Comparison of ENCODE assay signal across 26 mouse cellular contexts in the genomic region with DNA sequence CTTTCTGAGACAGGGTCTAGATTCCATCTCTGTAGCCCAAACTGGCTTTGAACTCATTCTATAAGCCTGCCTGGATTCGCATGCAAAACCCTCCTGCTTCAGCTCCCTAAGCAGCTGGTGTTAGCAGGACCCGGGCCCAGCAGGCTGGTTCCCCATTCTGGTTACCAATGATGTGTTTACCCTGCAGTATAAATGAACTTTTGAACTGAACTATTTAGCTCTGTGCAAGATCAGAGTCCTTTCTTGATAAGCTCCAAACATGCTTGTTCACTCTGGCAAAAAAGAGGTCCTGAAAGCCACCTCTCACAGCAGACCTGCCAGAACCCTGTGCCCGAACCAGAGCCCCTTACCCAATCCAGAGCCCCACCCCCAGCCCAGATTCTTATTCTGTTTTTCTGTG. TPM values are rescaled to one million over a fixed set of nuclear protein-coding genes. Genes with fewer than 3 reads are reported as not detected.
DNase-seq lines count a peak whose midpoint lies in the region; ATAC-seq and TF ChIP-seq lines count a peak whose summit lies in the region.
"Had no signal": no experiment of that assay in that cellular context is flagged by ENCODE, and none has a peak within 500 bp of the region (broad histone marks: within the 10 kb centered on the region; RNA-seq: fewer than 3 reads in every experiment).

No protein-coding gene starts in this region.

- no peak for TF ChIP-seq POLR2A in liver, adult 2 months (IDR thresholded peaks at IDR 0.05; ENCODE audit: extremely low read depth, insufficient read depth, low read length)

- no peaks in the 10 kb centered on the region for H3K36me3 ChIP-seq in liver, embryonic 11.5 days (ENCODE audit: control insufficient read depth, insufficient read depth, low read length)
- peaks cover 13% of the 10 kb centered on the region; the same call in 1 of the 2 replicates for H3K36me3 ChIP-seq in liver, adult 2 months (ENCODE audit: control insufficient read depth, insufficient read depth, low read length)
- no peaks in the 10 kb centered on the region for H3K36me3 ChIP-seq in liver, embryonic 15.5 days (replicated peaks)
- H3K36me3 ChIP-seq in midbrain, postnatal 0 days (ENCODE audit: insufficient read depth, low read length) = no peaks in the 10 kb centered on the region
- H3K36me3 ChIP-seq in heart, embryonic 12.5 days = no peaks in the 10 kb centered on the region
- H3K36me3 ChIP-seq: embryonic facial prominence, embryonic 13.5 days; forebrain, embryonic 12.5 days; G1E; heart, embryonic 13.5 days had no signal

- H3K9me3 ChIP-seq in liver, embryonic 11.5 days (ENCODE audit: control insufficient read depth, low read length) = no peaks in the 10 kb centered on the region
- H3K9me3 ChIP-seq in liver, embryonic 15.5 days (replicated peaks) = no peaks in the 10 kb centered on the region
- H3K9me3 ChIP-seq in midbrain, postnatal 0 days (ENCODE audit: low read length) = no peaks in the 10 kb centered on the region
- no peaks in the 10 kb centered on the region for H3K9me3 ChIP-seq in heart, embryonic 12.5 days (replicated peaks)
- H3K9me3 ChIP-seq: embryonic facial prominence, embryonic 13.5 days; forebrain, embryonic 12.5 days; G1E; heart, embryonic 13.5 days had no signal

- H3K4me3 ChIP-seq in liver, embryonic 11.5 days (ENCODE audit: low read depth, low read length) = no peak overlapping the region
- no peak overlapping the region for H3K4me3 ChIP-seq in liver, adult 2 months (ENCODE audit: insufficient read depth, low read depth, low read length)
- H3K4me3 ChIP-seq in liver, embryonic 15.5 days (replicated peaks) = no peak overlapping the region
- no peak overlapping the region for H3K4me3 ChIP-seq in midbrain, postnatal 0 days (ENCODE audit: low read depth, low read length)
- no peak overlapping the region for H3K4me3 ChIP-seq in heart, embryonic 12.5 days
- H3K4me3 ChIP-seq: embryonic facial prominence, embryonic 13.5 days; forebrain, embryonic 12.5 days; gastrocnemius, adult 2 months; heart, embryonic 13.5 days had no signal

- 55% methylated on average over 3 of the region's 3 CpGs for WGBS in liver, embryonic 11.5 days
- WGBS in liver, adult 2 months = 23% methylated on average over 3 of the region's 3 CpGs
- WGBS in liver, embryonic 15.5 days (ENCODE audit: insufficient replicate concordance) = 31% methylated on average over 3 of the region's 3 CpGs
- WGBS in midbrain, postnatal 0 days = 80% methylated on average over 3 of the region's 3 CpGs
- 64% methylated on average over 3 of the region's 3 CpGs for WGBS in heart, embryonic 12.5 days

- no peak for ATAC-seq in liver, embryonic 11.5 days (replicated peaks; ENCODE audit: low FRiP score)
- ATAC-seq in liver, embryonic 15.5 days (ENCODE audit: insufficient read depth) = peak; percentile 40; the same call in 1 of the 2 replicates
- ATAC-seq in midbrain, postnatal 0 days (ENCODE audit: low FRiP score) = no peak
- no peak for ATAC-seq in heart, embryonic 12.5 days (ENCODE audit: insufficient number of reproducible peaks, low FRiP score)
- ATAC-seq: CD4-positive, CD25-positive, alpha-beta regulatory T cell, adult 4 months; forebrain, embryonic 16.5 days had no signal

- H3K27ac ChIP-seq in liver, embryonic 11.5 days (ENCODE audit: low read depth, low read length) = no peak overlapping the region
- H3K27ac ChIP-seq in liver, adult 2 months (replicated peaks; ENCODE audit: insufficient read depth, low read depth, low read length) = peak overlapping the region; percentile 86
- H3K27ac ChIP-seq in liver, embryonic 15.5 days (replicated peaks) = peak overlapping the region; percentile 61
- H3K27ac ChIP-seq in midbrain, postnatal 0 days (ENCODE audit: low read depth, low read length) = no peak overlapping the region
- no peak overlapping the region for H3K27ac ChIP-seq in heart, embryonic 12.5 days (ENCODE audit: poor library complexity, severe bottlenecking)
- H3K27ac ChIP-seq: embryonic facial prominence, embryonic 13.5 days; forebrain, embryonic 12.5 days; gastrocnemius, adult 2 months; heart, embryonic 13.5 days had no signal

- no peaks in the 10 kb centered on the region for H3K79me2 ChIP-seq in liver, adult 2 months (ENCODE audit: control insufficient read depth, insufficient read depth, low read length)

- no peak overlapping the region for H3K9ac ChIP-seq in liver, embryonic 11.5 days (ENCODE audit: low read depth, low read length)
- no peak overlapping the region for H3K9ac ChIP-seq in liver, adult 2 months (ENCODE audit: low read depth, low read length)
- H3K9ac ChIP-seq in liver, embryonic 15.5 days = no peak overlapping the region
- no peak overlapping the region for H3K9ac ChIP-seq in midbrain, postnatal 0 days (replicated peaks; ENCODE audit: low read length, poor library complexity, severe bottlenecking)
- H3K9ac ChIP-seq in heart, embryonic 12.5 days = no peak overlapping the region
- H3K9ac ChIP-seq: embryonic facial prominence, embryonic 13.5 days; forebrain, embryonic 12.5 days; heart, embryonic 13.5 days had no signal

- no peak overlapping the region for H3K4me2 ChIP-seq in liver, embryonic 11.5 days
- no peak overlapping the region for H3K4me2 ChIP-seq in liver, embryonic 15.5 days
- H3K4me2 ChIP-seq in midbrain, postnatal 0 days (ENCODE audit: low read depth, low read length, poor library complexity, severe bottlenecking) = no peak overlapping the region
- H3K4me2 ChIP-seq in heart, embryonic 12.5 days = no peak overlapping the region
- H3K4me2 ChIP-seq: embryonic facial prominence, embryonic 13.5 days; forebrain, embryonic 12.5 days; heart, embryonic 13.5 days had no signal

- H3K27me3 ChIP-seq in liver, embryonic 11.5 days (replicated peaks; ENCODE audit: control insufficient read depth, insufficient read depth, low read length) = no peaks in the 10 kb centered on the region
- no peaks in the 10 kb centered on the region for H3K27me3 ChIP-seq in liver, adult 2 months (ENCODE audit: control insufficient read depth, insufficient read depth, low read length)
- no peaks in the 10 kb centered on the region for H3K27me3 ChIP-seq in liver, embryonic 15.5 days
- H3K27me3 ChIP-seq in midbrain, postnatal 0 days (ENCODE audit: insufficient read depth, low read length) = no peaks in the 10 kb centered on the region
- no peaks in the 10 kb centered on the region for H3K27me3 ChIP-seq in heart, embryonic 12.5 days (replicated peaks)
- H3K27me3 ChIP-seq: embryonic facial prominence, embryonic 13.5 days; forebrain, embryonic 12.5 days; heart, embryonic 13.5 days had no signal

- DNase-seq in liver = peak; percentile 9
- DNase-seq in liver, embryonic 11.5 days (ENCODE audit: low spot score) = no peak
- peak; percentile 90 for DNase-seq in liver, adult 2 months (ENCODE audit: extremely low read depth, low read depth, low spot score)
- DNase-seq in yolk sac, embryonic 10.5 days (ENCODE audit: low spot score) = peak; percentile 29
- DNase-seq in midbrain, postnatal 0 days (ENCODE audit: low spot score) = no peak
- no peak for DNase-seq in embryo, embryonic 9.5 days (ENCODE audit: extremely low spot score)
- DNase-seq: adrenal gland, postnatal 14 days; B cell, adult 2 months; cerebellum, adult 11-12 months; cerebellum, adult 9-10 months; cerebellum, postnatal 25 days; gastrocnemius, adult 2 months; gastrocnemius, postnatal 25 days; heart, postnatal 36 days had no signal

- TF ChIP-seq CTCF in liver, adult 2 months (IDR thresholded peaks at IDR 0.05; ENCODE audit: low read depth, low read length) = no peak
- no peak for TF ChIP-seq CTCF in midbrain, postnatal 0 days (IDR thresholded peaks at IDR 0.05)

- no peaks in the 10 kb centered on the region for H3K4me1 ChIP-seq in liver, embryonic 11.5 days (replicated peaks; ENCODE audit: control insufficient read depth, insufficient read depth, low read length)
- peaks cover 8% of the 10 kb centered on the region; the same call in 1 of the 2 replicates for H3K4me1 ChIP-seq in liver, adult 2 months (ENCODE audit: control insufficient read depth, insufficient read depth, low read length)
- H3K4me1 ChIP-seq in liver, embryonic 15.5 days (replicated peaks) = no peaks in the 10 kb centered on the region
- no peaks in the 10 kb centered on the region for H3K4me1 ChIP-seq in midbrain, postnatal 0 days (ENCODE audit: insufficient read depth, low read length)
- no peaks in the 10 kb centered on the region for H3K4me1 ChIP-seq in heart, embryonic 12.5 days (replicated peaks)
- H3K4me1 ChIP-seq: embryonic facial prominence, embryonic 13.5 days; forebrain, embryonic 12.5 days; heart, embryonic 13.5 days had no signal

RNA-seq across cellular contexts. Expression of a gene that starts 14.3 kb away (rescaled TPM):
- polyA plus RNA-seq in liver, embryonic 11.5 days (2014; fragmentation: Nextera tagmentation; extraction: Ambion mirVana) = 12.0 and 12.7 TPM in 2 replicates
- 384 and 554 TPM in 2 replicates for total RNA-seq in liver, adult 2 months (2014; rRNA removed)
- polyA plus RNA-seq in liver, adult 2 months (2012; rRNA removed) = 174 and 206 TPM in 2 replicates
- polyA plus RNA-seq in liver, embryonic 15.5 days (2015; fragmentation: Nextera tagmentation; extraction: Ambion mirVana) = 47.0 and 59.5 TPM in 2 replicates
- total RNA-seq in midbrain, postnatal 0 days (2014; rRNA removed) = 0.28 and 0.33 TPM in 2 replicates
- polyA plus RNA-seq in midbrain, postnatal 0 days (2015; fragmentation: Nextera tagmentation; extraction: Ambion mirVana) = 0.48 and 0.83 TPM in 2 replicates
- polyA plus RNA-seq in heart, embryonic 12.5 days (2016; fragmentation: Nextera tagmentation; extraction: Ambion mirVana) = 0.49 TPM in 1 of 2 replicates, not detected in the other
- total RNA-seq: granulocyte monocyte progenitor cell, adult 5-6 weeks had no signal
- polyA plus RNA-seq: CD4-positive, CD25-positive, alpha-beta regulatory T cell, adult 4 months; G1E had no signal

RNA-seq across cellular contexts. Expression of a gene that starts 15.7 kb away (rescaled TPM):
- polyA plus RNA-seq in liver, embryonic 11.5 days (2014; fragmentation: Nextera tagmentation; extraction: Ambion mirVana) = 2.8 and 2.9 TPM in 2 replicates
- 165 and 177 TPM in 2 replicates for total RNA-seq in liver, adult 2 months (2014; rRNA removed)
- polyA plus RNA-seq in liver, adult 2 months (2012; rRNA removed) = 92.5 and 119 TPM in 2 replicates
- 18.8 and 22.5 TPM in 2 replicates for polyA plus RNA-seq in liver, embryonic 15.5 days (2015; fragmentation: Nextera tagmentation; extraction: Ambion mirVana)
- 0.24 and 0.49 TPM in 2 replicates for total RNA-seq in midbrain, postnatal 0 days (2014; rRNA removed)
- polyA plus RNA-seq in midbrain, postnatal 0 days (2015; fragmentation: Nextera tagmentation; extraction: Ambion mirVana) = 0.42 and 0.54 TPM in 2 replicates
- polyA plus RNA-seq in heart, embryonic 12.5 days (2016; fragmentation: Nextera tagmentation; extraction: Ambion mirVana) = 0.19 and 0.24 TPM in 2 replicates
- polyA plus RNA-seq: G1E had no signal

RNA-seq across cellular contexts. Expression of a gene that starts 35.0 kb away (rescaled TPM):
- 4.1 and 4.4 TPM in 2 replicates for polyA plus RNA-seq in liver, embryonic 11.5 days (2014; fragmentation: Nextera tagmentation; extraction: Ambion mirVana)
- 53.6 and 59.5 TPM in 2 replicates for total RNA-seq in liver, adult 2 months (2014; rRNA removed)
- 67.3 and 73.0 TPM in 2 replicates for polyA plus RNA-seq in liver, adult 2 months (2012; rRNA removed)
- polyA plus RNA-seq in liver, embryonic 15.5 days (2015; fragmentation: Nextera tagmentation; extraction: Ambion mirVana) = 11.2 and 12.5 TPM in 2 replicates
- total RNA-seq in midbrain, postnatal 0 days (2014; rRNA removed) = 0.19 TPM in 1 of 2 replicates, not detected in the other
- 0.16 and 0.35 TPM in 2 replicates for polyA plus RNA-seq in midbrain, postnatal 0 days (2015; fragmentation: Nextera tagmentation; extraction: Ambion mirVana)
- polyA plus RNA-seq in heart, embryonic 12.5 days (2016; fragmentation: Nextera tagmentation; extraction: Ambion mirVana) = 0.31 and 0.41 TPM in 2 replicates
- polyA plus RNA-seq: CD4-positive, CD25-positive, alpha-beta regulatory T cell, adult 4 months had no signal

RNA-seq across cellular contexts. Expression of a gene that starts 42.2 kb away (rescaled TPM):
- not detected in 2 replicates for polyA plus RNA-seq in liver, embryonic 11.5 days (2014; fragmentation: Nextera tagmentation; extraction: Ambion mirVana)
- under 0.01 TPM in 1 of 2 replicates, not detected in the other for total RNA-seq in liver, adult 2 months (2014; rRNA removed)
- 0.12 TPM in 1 of 2 replicates, not detected in the other for polyA plus RNA-seq in liver, adult 2 months (2012; rRNA removed)
- polyA plus RNA-seq in liver, embryonic 15.5 days (2015; fragmentation: Nextera tagmentation; extraction: Ambion mirVana) = not detected in 2 replicates
- not detected in 2 replicates for total RNA-seq in midbrain, postnatal 0 days (2014; rRNA removed)
- not detected in 2 replicates for polyA plus RNA-seq in midbrain, postnatal 0 days (2015; fragmentation: Nextera tagmentation; extraction: Ambion mirVana)
- polyA plus RNA-seq in heart, embryonic 12.5 days (2016; fragmentation: Nextera tagmentation; extraction: Ambion mirVana) = not detected in 2 replicates
- total RNA-seq: granulocyte monocyte progenitor cell, adult 5-6 weeks had no signal
- polyA plus RNA-seq: CD4-positive, CD25-positive, alpha-beta regulatory T cell, adult 4 months; cortical plate, adult 2 months; embryonic facial prominence, embryonic 13.5 days; forebrain, embryonic 12.5 days; forebrain, embryonic 16.5 days; G1E; heart, embryonic 13.5 days; heart, postnatal 0 days; hindbrain, embryonic 11.5 days had no signal

Comparison
In these comparisons a context has a peak if more than half of its experiments do, and no peak if none do; other contexts are left out.
1. DNase-seq: peak in liver (single experiment), liver, adult 2 months (single experiment) and yolk sac, embryonic 10.5 days (single experiment); none in liver, embryonic 11.5 days (single experiment), midbrain, postnatal 0 days (single experiment) and embryo, embryonic 9.5 days (single experiment).
2. H3K27ac ChIP-seq: peak in liver, adult 2 months (single experiment) and liver, embryonic 15.5 days (single experiment); none in liver, embryonic 11.5 days (single experiment), midbrain, postnatal 0 days (single experiment) and heart, embryonic 12.5 days (single experiment).